28 mouse cellular contexts compared by ENCODE assay signal in the genomic region with DNA sequence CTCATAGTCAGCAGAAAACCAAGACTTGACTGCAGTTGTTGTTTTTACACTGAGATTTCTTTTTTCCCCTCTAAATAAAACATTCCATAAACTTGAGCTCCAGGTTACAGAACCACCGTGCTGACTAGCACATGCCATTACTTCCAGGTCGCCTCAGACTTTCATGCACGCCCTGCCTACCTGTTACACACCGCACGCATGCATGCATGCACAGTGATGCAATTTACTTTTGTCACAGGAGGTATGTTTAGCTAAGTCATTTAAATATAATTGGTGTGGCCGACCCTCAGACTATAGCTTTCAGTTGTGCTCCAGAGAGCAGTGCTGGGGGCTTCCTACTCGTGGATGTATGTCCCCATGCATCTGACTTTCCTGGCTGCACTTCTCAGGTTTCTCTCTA. TPM values are rescaled to one million over a fixed set of nuclear protein-coding genes. Genes with fewer than 3 reads are reported as not detected.
DNase-seq lines count a peak whose midpoint lies in the region; ATAC-seq lines count a peak whose summit lies in the region.
"Had no signal": no experiment of that assay in that cellular context is flagged by ENCODE, and none has a peak within 500 bp of the region (broad histone marks: within the 10 kb centered on the region; RNA-seq: fewer than 3 reads in every experiment).

No protein-coding gene starts in this region.

- peaks cover 17% of the 10 kb centered on the region for H3K4me1 ChIP-seq in forebrain, embryonic 14.5 days (ENCODE audit: control insufficient read depth, insufficient read depth, low read length)
- H3K4me1 ChIP-seq in forebrain, embryonic 16.5 days (replicated peaks; ENCODE audit: control insufficient read depth, insufficient read depth, low read length), result peaks cover 7% of the 10 kb centered on the region
- H3K4me1 ChIP-seq in kidney, embryonic 15.5 days, result peaks cover 17% of the 10 kb centered on the region
- H3K4me1 ChIP-seq in neural tube, embryonic 13.5 days (replicated peaks), result peaks cover 21% of the 10 kb centered on the region
- H3K4me1 ChIP-seq: heart, embryonic 15.5 days; intestine, embryonic 15.5 days had no signal

- WGBS in forebrain, embryonic 14.5 days, result 42% methylated on average over 7 of the region's 7 CpGs
- 40% methylated on average over 7 of the region's 7 CpGs for WGBS in forebrain, embryonic 16.5 days
- 46% methylated on average over 7 of the region's 7 CpGs for WGBS in kidney, embryonic 15.5 days
- 66% methylated on average over 7 of the region's 7 CpGs for WGBS in neural tube, embryonic 13.5 days

- H3K4me3 ChIP-seq in forebrain, embryonic 14.5 days (ENCODE audit: low read depth, low read length), result no peak overlapping the region
- H3K4me3 ChIP-seq in forebrain, embryonic 16.5 days (replicated peaks; ENCODE audit: low read length), result no peak overlapping the region
- no peak overlapping the region for H3K4me3 ChIP-seq in kidney, embryonic 15.5 days (replicated peaks)
- H3K4me3 ChIP-seq in neural tube, embryonic 13.5 days, result no peak overlapping the region
- H3K4me3 ChIP-seq: embryonic facial prominence, embryonic 12.5 days; erythroblast, embryonic 14.5 days; gastrocnemius, adult 2 months; heart, embryonic 15.5 days; intestine, embryonic 15.5 days; layer of hippocampus, adult 2 months had no signal

- H3K27ac ChIP-seq in forebrain, embryonic 14.5 days (ENCODE audit: low read depth, low read length), result no peak overlapping the region
- H3K27ac ChIP-seq in forebrain, embryonic 16.5 days (ENCODE audit: low read length), result no peak overlapping the region
- no peak overlapping the region for H3K27ac ChIP-seq in kidney, embryonic 15.5 days
- H3K27ac ChIP-seq in neural tube, embryonic 13.5 days (replicated peaks), result no peak overlapping the region
- H3K27ac ChIP-seq: gastrocnemius, adult 2 months; heart, embryonic 15.5 days; intestine, embryonic 15.5 days; layer of hippocampus, adult 2 months had no signal

- peaks cover 11% of the 10 kb centered on the region; the same call in 1 of the 2 replicates for H3K36me3 ChIP-seq in forebrain, embryonic 14.5 days (ENCODE audit: control insufficient read depth, insufficient read depth, low read length)
- H3K36me3 ChIP-seq in forebrain, embryonic 16.5 days (ENCODE audit: control insufficient read depth, insufficient read depth), result no peaks in the 10 kb centered on the region
- peaks cover 24% of the 10 kb centered on the region for H3K36me3 ChIP-seq in kidney, embryonic 15.5 days
- H3K36me3 ChIP-seq in neural tube, embryonic 13.5 days, result peaks cover 11% of the 10 kb centered on the region
- H3K36me3 ChIP-seq: G1E; intestine, embryonic 15.5 days had no signal

- H3K9me3 ChIP-seq in forebrain, embryonic 14.5 days (replicated peaks; ENCODE audit: control insufficient read depth, low read length), result no peaks in the 10 kb centered on the region
- no peaks in the 10 kb centered on the region for H3K9me3 ChIP-seq in forebrain, embryonic 16.5 days (ENCODE audit: control insufficient read depth, low read length)
- no peaks in the 10 kb centered on the region for H3K9me3 ChIP-seq in kidney, embryonic 15.5 days (replicated peaks)
- no peaks in the 10 kb centered on the region for H3K9me3 ChIP-seq in neural tube, embryonic 13.5 days
- H3K9me3 ChIP-seq: embryonic facial prominence, embryonic 12.5 days; G1E; heart, embryonic 15.5 days; intestine, embryonic 15.5 days had no signal

- ATAC-seq in forebrain, embryonic 14.5 days, result peak; percentile 36
- ATAC-seq in forebrain, embryonic 16.5 days, result no peak
- ATAC-seq in kidney, embryonic 15.5 days (replicated peaks; ENCODE audit: low FRiP score), result no peak
- ATAC-seq in neural tube, embryonic 13.5 days (ENCODE audit: low read depth), result 0 out of 2 replicates have a peak, but pooled peaks have one; percentile 60
- ATAC-seq: intestine, embryonic 15.5 days; Patski had no signal

- no peaks in the 10 kb centered on the region for H3K27me3 ChIP-seq in forebrain, embryonic 14.5 days (replicated peaks; ENCODE audit: control insufficient read depth, insufficient read depth, low read length)
- no peaks in the 10 kb centered on the region for H3K27me3 ChIP-seq in forebrain, embryonic 16.5 days (replicated peaks; ENCODE audit: control insufficient read depth, insufficient read depth, low read length)
- peaks cover 29% of the 10 kb centered on the region for H3K27me3 ChIP-seq in kidney, embryonic 15.5 days
- 0 out of 2 replicates have a peak, but pooled peaks cover 2% of the 10 kb centered on the region for H3K27me3 ChIP-seq in neural tube, embryonic 13.5 days
- H3K27me3 ChIP-seq: CH12.LX; embryonic facial prominence, embryonic 12.5 days; heart, embryonic 15.5 days; intestine, embryonic 15.5 days; Patski had no signal

- H3K9ac ChIP-seq in forebrain, embryonic 14.5 days (ENCODE audit: low read length), result no peak overlapping the region
- H3K9ac ChIP-seq in forebrain, embryonic 16.5 days (replicated peaks; ENCODE audit: low read depth, low read length), result no peak overlapping the region
- H3K9ac ChIP-seq in kidney, embryonic 15.5 days, result no peak overlapping the region
- no peak overlapping the region for H3K9ac ChIP-seq in neural tube, embryonic 13.5 days
- H3K9ac ChIP-seq: embryonic facial prominence, embryonic 12.5 days; heart, embryonic 15.5 days; intestine, embryonic 15.5 days had no signal

- no peak overlapping the region for H3K4me2 ChIP-seq in forebrain, embryonic 14.5 days (ENCODE audit: low read length)
- H3K4me2 ChIP-seq in forebrain, embryonic 16.5 days (ENCODE audit: low read length), result no peak overlapping the region
- H3K4me2 ChIP-seq in kidney, embryonic 15.5 days, result 0 out of 2 replicates have a peak overlapping the region, but pooled peaks have one; percentile 20
- 0 out of 2 replicates have a peak overlapping the region, but pooled peaks have one; percentile 8 for H3K4me2 ChIP-seq in neural tube, embryonic 13.5 days
- H3K4me2 ChIP-seq: embryonic facial prominence, embryonic 12.5 days; heart, embryonic 15.5 days; intestine, embryonic 15.5 days; liver, embryonic 11.5 days had no signal

- no peak for DNase-seq in forebrain, embryonic 14.5 days (ENCODE audit: low spot score)
- DNase-seq in kidney, postnatal 14 days, result no peak
- DNase-seq in neural tube, embryonic 10.5 days (ENCODE audit: extremely low spot score, low spot score), result no peak
- no peak for DNase-seq in adrenal gland, adult 18-20 months (ENCODE audit: low spot score in 2 of 2)
- DNase-seq: adrenal gland, adult 2 months; B cell, adult 2 months; cerebellum, adult 11 months; gastrocnemius, adult 2 months; heart, postnatal 4 days; kidney, adult 8-10 months; kidney, postnatal 25 days; lung, adult 18-20 months; lung, postnatal 10 days; right cerebral cortex, adult 18-20 months; right cerebral cortex, postnatal 4 days; thymus, postnatal 14 days had no signal

RNA-seq across cellular contexts. Expression of gene Sgo2a, which starts 54.7 kb away (rescaled TPM):
- polyA plus RNA-seq in forebrain, embryonic 14.5 days (2014; fragmentation: Nextera tagmentation; extraction: Ambion mirVana), result 11.0 and 12.2 TPM in 2 replicates
- 7.8 and 9.4 TPM in 2 replicates for polyA plus RNA-seq in forebrain, embryonic 16.5 days (2015; fragmentation: Nextera tagmentation; extraction: Ambion mirVana)
- polyA plus RNA-seq in kidney, embryonic 15.5 days (2015; fragmentation: Nextera tagmentation; extraction: Ambion mirVana), result 18.0 and 19.0 TPM in 2 replicates
- polyA plus RNA-seq in neural tube, embryonic 13.5 days (2015; fragmentation: Nextera tagmentation; extraction: Ambion mirVana), result 3.3 and 4.9 TPM in 2 replicates
- total RNA-seq in adrenal gland, adult 18-20 months (2021), result under 1 TPM; 0.30 to 0.67 TPM

Comparison
In these comparisons a context has a peak if more than half of its experiments do, and no peak if none do; other contexts are left out.
1. ATAC-seq: peak in forebrain, embryonic 14.5 days (single experiment) and neural tube, embryonic 13.5 days (single experiment); none in forebrain, embryonic 16.5 days (single experiment) and kidney, embryonic 15.5 days (single experiment).
2. H3K4me2 ChIP-seq: peak in kidney, embryonic 15.5 days (single experiment) and neural tube, embryonic 13.5 days (single experiment); none in forebrain, embryonic 14.5 days (single experiment) and forebrain, embryonic 16.5 days (single experiment).